Mouse (Mus musculus) left cerebral cortex, postnatal 14 days (tissue): ENCODE measurements around the gene Zfp869. TPM values are rescaled to one million over a fixed set of nuclear protein-coding genes. Genes with fewer than 3 reads are reported as not detected.
"Not testable (repeated sequence)": the region's sequence is repeated elsewhere in the genome, so short reads cannot be mapped to it uniquely, and the experiment has no call there.

Experiments
- DNase-seq, 2 experiments: peaks; one replicate each; pipeline ENCODE4 v3.0.0; 2021 to 2022; ENCODE audit warnings: low spot score in 2 of 2, mixed read lengths in 1 of 2
- intact Hi-C: fragments of 180-260 bp; cut with DNase I; formaldehyde crosslinking; loops from one replicate; pipeline ENCODE4 v1.15.1; 2025
- long read RNA-seq, 2 experiments: library from polyadenylated mRNA; stranded (forward); transcript quantifications; one replicate each; pipeline ENCODE4 v2.0.0; 2021
- total RNA-seq, 2 experiments: library from RNA; stranded (reverse); gene quantifications; 2 replicates each; pipeline ENCODE4 v1.2.3; 2021

Gene Zfp869
- 10 to 100 TPM; 15.8 to 16.0 TPM for total RNA-seq
- long read RNA-seq, experiment 1, partial matches to known transcripts: 2 of 26 reads
- long read RNA-seq, experiment 1, other reads (novel, unspliced or antisense): 24 of 26 reads
- long read RNA-seq, experiment 2, partial matches to known transcripts: 0 of 21 reads
- long read RNA-seq, experiment 2, other reads (novel, unspliced or antisense): 21 of 21 reads

DNA sequence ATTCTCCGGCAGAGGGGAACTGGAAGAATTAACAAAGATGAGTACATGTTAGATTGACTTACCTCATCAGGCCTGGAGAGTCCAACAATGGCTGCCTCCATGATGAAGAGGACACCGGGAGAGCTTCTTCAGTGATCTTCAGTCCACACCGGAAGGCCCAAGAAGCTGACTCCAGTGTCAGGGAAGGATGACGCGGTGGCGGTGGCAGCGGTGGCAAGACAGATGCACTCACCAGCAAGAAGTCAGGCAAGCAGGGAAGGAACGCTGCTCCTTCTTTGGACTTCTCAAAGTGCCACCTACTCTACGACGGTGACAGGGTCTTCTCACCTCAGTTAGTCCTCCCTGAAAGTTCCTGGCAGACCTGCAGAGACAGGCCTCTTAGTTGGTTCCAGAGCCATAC, at the start of gene Zfp869:
Gene Zfp869, minus strand, starts transcription at position 101 of the 400 bp plus-strand sequence.
- DNase-seq, intact Hi-C loops: not testable (repeated sequence)

DNA sequence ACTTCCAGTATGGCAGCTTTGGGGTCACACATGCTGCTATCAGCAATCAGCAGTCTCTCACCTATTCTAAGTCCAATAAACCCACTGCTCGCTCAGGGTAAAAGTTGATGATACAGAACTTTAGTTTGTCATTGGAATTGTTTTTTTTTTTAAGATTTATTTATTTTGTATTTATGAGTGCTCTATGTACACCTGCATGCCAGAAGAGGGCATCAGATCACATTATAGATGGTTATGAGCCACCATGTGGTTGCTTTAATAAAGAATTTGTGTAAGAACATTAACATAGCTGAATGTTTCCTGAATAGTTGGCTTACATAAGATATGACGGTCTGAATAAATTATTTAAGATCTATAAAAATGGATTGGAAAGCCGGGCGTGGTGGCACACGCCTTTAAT, 47.8 kb upstream of the Zfp869 start:
- intact Hi-C loops: no loop called here
- DNase-seq: no peak

DNA sequence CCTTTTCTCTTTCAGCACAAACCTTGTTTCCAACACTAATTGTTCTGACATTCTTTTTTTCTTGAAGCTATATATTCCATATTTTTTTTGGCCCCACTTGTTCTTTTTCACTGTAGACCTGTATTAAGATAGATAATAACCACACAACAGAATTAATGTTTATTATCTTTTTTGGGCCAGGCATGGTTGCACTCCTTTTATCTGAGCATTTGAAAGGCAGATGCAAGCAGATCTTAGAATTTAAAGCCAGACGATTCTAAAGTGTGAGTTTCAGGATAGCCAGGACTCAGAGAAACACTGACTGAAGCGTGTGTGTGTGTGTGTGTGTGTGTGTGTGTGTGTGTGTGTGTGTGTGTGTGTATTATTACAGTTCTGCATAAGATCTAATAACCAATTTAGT, 41.9 kb upstream of the Zfp869 start:
- intact Hi-C loops: no loop called here
- no peak for DNase-seq

DNA sequence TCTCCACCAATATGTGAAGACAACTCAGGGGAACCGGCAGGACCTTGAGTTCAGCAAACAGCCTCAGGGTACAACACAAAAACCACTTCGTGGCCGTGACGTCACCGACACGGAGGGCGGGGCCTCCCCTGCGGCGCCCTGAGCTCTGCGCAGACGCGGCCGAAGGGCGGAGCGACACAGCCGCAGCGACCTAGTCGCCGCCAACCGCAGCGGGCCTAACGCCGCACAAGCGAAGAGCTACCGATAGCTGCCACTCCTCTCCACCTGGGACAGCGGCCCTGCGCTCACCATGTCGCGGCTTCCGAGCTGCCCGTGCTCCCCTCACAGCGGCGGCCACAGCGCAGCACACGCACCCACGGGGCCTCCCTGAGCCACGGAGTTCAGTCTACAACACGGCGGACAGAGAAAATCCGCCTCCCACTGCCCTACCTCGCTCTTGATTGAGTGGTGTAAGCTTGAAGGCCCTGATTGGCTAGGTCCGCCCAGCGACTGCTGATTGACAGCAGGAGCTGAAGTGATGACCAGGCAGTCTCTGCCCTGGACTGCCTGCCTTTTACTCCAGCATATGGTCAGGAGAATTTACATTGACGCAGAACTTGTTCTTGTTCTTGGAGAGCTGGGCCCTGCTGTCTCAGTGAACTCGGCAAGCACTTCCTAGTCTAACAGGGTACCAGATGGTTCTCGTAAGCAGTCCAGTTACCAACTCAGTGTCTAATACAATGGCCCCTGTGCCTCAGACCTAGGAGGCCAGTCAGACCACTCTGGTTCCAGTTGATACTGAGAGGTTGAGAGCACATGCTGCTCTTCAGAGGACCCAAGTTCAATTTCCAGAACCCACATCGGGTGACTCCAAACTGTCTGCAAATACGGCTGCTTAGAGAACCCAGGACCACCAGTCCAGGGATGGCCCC, 39.3 kb upstream of the Zfp869 start, which contains the start of gene Zfp963:
Gene Zfp963, minus strand, starts transcription at position 427 of the 911 bp plus-strand sequence.
- DNase-seq: peak; percentile 94 to 95
- intact Hi-C loops: loop anchor here (5.0 kb wide), 1 partner anchor 122 kb away; the partner anchor contains the start of gene Zfp868

DNA sequence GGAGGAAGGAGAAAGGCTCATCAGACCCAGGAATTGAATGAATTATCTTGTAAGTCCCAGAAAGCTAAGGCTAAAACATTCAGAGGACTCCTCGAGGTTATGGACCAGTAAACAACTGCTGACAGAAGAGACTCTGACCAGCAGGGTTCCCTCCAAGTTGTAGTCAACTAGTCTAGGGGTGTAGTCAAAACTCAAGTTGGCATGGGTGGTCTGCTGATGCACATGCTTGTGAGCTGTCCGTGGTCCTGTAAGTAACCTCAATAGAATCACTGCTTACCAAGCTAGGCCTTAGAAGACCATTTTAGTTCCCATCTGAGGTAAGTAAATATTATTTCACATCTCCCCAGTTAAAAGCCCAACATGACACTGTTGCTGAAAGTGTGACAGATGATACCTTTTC, 30.7 kb upstream of the Zfp869 start:
- intact Hi-C loops: no loop called here
- no peak for DNase-seq

DNA sequence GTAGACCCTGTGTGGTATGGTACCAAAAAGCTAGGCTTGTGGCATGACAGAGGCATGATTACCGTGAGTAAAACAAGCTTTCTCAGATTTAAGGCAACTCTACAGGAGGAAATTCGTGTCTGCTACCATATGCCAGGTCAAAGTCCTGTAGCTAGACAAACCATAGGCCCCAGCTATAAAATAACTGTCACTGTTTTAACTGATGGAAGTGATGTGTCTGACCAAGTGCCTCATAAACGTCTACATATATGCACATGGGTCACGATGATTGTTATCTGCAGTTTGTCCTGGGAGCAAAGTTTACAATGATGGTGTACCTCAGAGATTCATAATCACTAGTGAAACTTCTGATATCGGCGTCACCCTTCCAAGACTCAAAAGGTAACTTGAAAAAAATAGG, 30.2 kb upstream of the Zfp869 start:
- intact Hi-C loops: no loop called here
- no peak for DNase-seq

DNA sequence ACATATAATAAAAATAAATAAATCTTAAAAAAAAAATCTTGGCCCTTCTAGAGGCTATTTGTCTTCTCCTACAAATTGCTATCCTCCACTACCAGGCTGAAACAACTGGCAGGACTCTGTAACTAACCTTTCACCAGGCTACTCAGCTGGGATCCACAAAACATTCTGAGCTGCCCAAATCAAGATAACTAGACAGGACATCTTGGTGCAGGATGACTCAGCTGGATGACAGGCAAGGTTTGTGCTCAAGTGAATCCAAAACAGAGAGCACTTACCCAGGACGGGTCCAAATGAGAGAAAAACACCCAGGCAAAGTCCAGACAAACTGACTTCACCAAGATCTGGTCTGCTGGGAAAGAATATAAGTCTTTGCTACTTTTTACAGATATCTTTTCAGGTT, 25.0 kb upstream of the Zfp869 start:
- no peak for DNase-seq
- intact Hi-C loops: no loop called here

DNA sequence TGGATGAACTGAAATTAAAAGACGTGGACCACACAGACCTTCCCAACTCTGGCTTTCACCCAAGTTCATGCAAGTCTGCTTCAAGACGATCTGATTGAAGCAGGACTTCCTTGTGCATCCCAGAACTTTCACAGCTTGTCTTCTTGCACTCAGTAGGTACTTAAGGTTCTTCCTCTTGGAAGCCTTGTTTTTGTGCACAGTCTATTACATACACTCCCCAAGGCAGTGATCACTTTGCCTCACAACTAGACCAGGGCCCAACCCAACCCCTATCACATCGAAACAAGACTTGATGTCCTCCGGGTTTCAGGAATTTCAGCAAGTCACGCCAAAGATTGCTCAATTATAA, 6.7 kb upstream of the Zfp869 start:
- DNase-seq: no peak
- intact Hi-C loops: loop anchor here (2.0 kb wide), 1 partner anchor 92 kb away; the partner anchor contains the start of gene Zfp868

DNA sequence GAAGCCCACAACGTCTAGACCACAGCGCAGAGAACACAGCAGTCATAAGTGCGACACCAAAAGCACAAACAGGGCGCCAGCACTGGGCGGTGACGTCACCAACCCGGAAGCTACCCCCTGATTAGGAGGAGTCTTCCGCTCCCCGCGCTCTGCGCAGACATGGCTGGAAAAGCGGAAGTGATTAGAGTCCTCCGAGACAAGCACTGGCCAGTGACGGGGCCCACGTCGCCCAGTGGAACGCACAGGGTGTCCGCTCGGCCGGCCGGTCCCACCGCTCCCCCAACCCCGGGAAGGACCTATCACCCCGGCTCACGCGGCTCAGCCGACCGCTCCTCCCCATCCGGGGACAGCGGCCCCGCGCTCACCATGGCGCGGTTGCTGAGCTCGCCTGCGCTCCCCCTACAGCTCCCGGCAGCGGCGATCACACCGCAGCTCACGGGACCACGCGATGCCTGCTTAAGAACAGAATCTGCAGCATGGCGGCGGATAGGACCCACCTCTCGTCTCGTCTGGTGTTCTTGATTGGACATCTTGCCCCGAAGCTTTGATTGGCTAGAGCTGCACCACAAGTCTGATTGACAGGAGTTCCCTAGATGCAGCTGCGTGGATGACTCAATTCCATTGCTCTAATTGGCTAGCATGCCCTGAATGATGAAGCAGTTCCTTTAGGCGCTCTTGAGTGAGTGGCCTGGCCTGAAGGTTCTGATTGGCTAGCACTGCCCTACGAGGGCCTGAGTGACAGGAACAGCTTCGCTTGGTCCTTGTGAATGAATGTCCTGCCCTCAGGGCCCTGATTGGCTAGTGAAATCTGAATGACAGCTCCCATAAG, 6.1 kb upstream of the Zfp869 start:
- intact Hi-C loops: loop anchor here (2.0 kb wide), 1 partner anchor 92 kb away; the partner anchor contains the start of gene Zfp868

DNA sequence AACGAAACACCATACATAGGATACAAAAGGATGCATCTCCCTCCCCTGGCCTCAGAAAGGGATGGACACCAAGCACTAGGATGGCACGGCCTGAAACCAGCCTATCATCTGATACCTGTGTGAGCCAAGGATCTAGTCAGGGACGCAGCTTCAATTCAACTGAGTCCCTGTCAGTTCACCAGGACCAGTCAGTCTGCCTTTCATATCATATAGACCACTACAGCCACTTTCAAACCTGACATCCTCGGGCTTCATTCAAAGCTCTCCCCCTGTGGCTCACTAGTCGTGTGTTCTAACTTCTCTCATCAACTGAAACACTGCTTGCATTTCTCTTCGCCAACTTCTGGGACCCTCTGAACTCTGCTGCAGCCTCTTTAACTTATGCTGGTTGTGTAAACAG, 4.8 kb upstream of the Zfp869 start:
- DNase-seq: no peak
- intact Hi-C loops: no loop called here

More for the DNA sequence above, 6.1 kb upstream of the Zfp869 start:
- peak; percentile 96 to 100 for DNase-seq

DNA sequence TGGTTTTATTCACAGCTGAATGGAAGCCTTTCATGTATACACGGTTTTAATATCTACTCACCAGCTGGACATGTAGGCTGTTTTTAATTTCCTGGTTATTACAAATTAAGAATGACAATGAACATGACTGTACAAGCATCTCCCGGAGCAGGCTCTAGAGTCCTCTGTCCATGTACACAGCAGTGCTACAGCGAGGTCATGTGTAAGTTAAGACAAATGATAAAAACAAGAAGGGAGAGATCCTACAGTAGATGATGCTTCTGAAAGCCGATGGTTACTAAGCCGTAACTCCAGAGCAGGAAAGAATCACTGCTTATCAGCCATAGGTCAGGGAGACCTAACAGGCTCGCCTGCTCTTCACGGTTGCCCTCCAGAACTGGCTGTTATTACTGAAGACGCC, 3.0 kb upstream of the Zfp869 start:
- intact Hi-C loops: no loop called here
- no peak for DNase-seq

DNA sequence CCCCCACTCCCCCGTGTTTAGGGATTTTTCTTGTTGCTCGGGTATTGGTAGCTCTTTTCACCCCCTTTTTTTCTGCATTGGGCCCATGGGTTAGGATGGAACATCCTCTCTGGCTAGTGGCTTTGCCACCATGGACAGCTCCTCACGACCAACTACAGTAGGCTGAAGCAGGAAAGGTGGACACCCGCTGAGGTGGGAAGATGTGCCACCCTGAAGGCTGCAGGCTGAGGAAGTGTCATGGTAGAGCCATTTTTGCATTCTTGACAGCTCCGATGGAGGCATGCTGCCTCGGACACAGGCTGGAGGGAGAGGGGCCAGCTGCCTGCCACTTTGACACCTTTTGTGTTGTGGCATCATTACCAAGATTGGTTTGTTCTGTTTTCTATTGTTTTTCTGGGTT, 8.7 kb downstream of the Zfp869 start:
- no peak for DNase-seq
- intact Hi-C loops: no loop called here

DNA sequence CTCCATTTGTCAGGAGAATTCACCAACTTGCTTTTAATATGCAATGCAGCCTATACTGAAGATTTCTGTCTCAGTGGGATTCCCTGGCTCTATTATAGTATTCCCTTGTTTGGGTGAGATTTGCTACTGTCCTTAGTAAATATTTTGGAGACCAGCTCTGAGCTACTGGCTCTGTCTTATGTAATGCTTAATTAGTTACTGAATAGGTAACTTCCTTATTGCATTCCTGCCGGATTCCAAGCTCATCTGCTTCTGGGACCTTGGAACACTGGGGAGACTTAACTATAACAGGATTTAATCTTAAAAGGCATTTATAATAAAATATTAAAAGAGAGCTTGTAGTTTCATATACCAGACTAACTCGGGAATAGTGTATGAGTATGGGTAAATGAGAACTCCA, 45.5 kb downstream of the Zfp869 start:
- DNase-seq, intact Hi-C loops: not testable (repeated sequence)

DNA sequence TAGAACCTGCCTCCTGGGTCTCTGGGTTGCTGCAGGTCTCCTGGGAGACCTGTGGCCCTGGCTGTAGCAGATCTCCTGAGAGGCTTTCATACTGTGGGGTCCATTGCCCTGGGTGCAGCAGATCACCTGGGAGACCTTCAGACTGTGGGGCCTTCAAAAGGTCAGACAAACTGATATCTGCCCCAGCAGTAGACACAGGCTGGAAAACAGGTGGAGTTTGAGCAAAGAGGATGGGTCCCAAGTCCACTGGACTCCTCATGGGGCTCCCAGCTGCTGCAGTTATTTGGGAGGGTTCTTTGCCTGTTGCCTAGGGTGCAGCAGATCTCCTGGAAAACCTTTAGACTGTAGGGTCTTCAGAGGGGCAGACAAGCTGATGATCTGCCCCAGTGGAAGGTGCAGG, 49.2 kb downstream of the Zfp869 start:
- intact Hi-C loops: no loop called here
- no peak for DNase-seq

Other genes with a start within 250 kb of the Zfp869 start
- not detected for gene Gm7697, start 187.7 kb downstream of the Zfp869 start, total RNA-seq
- gene Zfp868, start 85.2 kb downstream of the Zfp869 start, total RNA-seq: 10 to 100 TPM; 14.0 to 14.3 TPM
- gene Zfp964, start 56.2 kb downstream of the Zfp869 start, total RNA-seq: 1 to 10 TPM; 2.1 to 3.2 TPM
- gene Zfp963, start 39.2 kb upstream of the Zfp869 start, total RNA-seq: 1 to 10 TPM; 4.0 to 5.1 TPM
- gene Gm20422, start 64.2 kb upstream of the Zfp869 start, total RNA-seq: 1 to 10 TPM in 1 of 2 experiments, not detected in 1; 1.5 TPM
- gene Atp13a1, start 80.4 kb upstream of the Zfp869 start, total RNA-seq: 10 to 100 TPM; 42.9 to 44.0 TPM
- 10 to 100 TPM; 27.9 to 28.9 TPM for gene Zfp866, start 80.5 kb upstream of the Zfp869 start, total RNA-seq
- 10 to 100 TPM; 15.8 to 17.5 TPM for gene Gmip, start 98.0 kb upstream of the Zfp869 start, total RNA-seq
- gene Lpar2, start 111.7 kb upstream of the Zfp869 start, total RNA-seq: under 1 TPM; 0.59 to 0.76 TPM
- 10 to 100 TPM; 23.0 to 27.4 TPM for gene Pbx4, start 121.8 kb upstream of the Zfp869 start, total RNA-seq
- gene Cilp2, start 177.0 kb upstream of the Zfp869 start, total RNA-seq: 1 to 10 TPM; 1.9 to 2.2 TPM
- under 1 TPM in 1 of 2 experiments, not detected in 1; 0.34 TPM for gene Tssk6, start 191.5 kb upstream of the Zfp869 start, total RNA-seq
- gene Ndufa13, start 191.8 kb upstream of the Zfp869 start, total RNA-seq: 100 to 1,000 TPM; 126 to 135 TPM
- gene Yjefn3, start 192.0 kb upstream of the Zfp869 start, total RNA-seq: 10 to 100 TPM; 23.4 to 29.8 TPM